7 mouse cellular contexts compared by ENCODE assay signal in the genomic region with DNA sequence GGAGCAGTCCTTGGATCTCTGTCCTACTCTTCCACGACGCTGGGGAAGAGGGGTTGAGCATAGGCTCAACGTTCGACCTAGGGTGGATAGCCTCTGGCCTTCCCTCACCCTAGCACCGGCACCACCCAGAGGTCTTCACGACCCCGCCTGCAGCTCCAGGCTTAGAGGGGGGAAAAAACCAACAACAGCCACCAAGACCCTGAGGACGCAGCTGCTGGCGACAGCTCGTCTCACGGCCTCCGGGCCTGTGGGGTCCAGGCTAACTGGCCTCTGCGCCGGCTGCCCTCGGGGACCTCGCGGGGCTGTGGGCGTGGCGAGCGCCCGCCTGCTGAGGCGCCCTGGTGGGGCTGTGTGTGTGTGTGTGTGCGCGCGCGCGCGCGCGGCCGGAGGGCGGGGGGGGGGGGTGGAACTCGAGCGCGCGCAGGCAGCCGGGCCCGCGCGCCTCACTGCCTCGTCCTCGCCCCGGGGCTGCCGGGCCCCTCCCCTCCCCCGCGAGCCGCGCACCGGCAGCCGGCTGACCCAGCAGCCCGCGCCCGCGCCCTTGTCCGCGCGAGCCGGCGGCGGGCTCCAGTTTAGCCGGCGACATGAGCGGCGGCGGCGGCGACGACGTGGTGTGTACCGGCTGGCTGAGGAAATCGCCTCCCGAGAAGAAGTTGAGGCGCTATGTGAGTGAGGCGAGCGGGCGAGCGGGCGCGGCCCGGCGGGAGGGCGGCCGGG. TPM values are rescaled to one million over a fixed set of nuclear protein-coding genes. Genes with fewer than 3 reads are reported as not detected.
A peak's percentile ranks its signal among the peaks of the same experiment; 100 is the strongest.
DNase-seq lines count a peak whose midpoint lies in the region.

A gene (plus strand): TSS at position 345 of the 717 bp plus-strand sequence.

- intact Hi-C loops in left cerebral cortex, postnatal 25 days (cut with DNase I) = no loop called here

- peak; percentile 74 to 80 for DNase-seq in adrenal gland, adult 18-20 months (ENCODE audit: low spot score in 2 of 2)
- DNase-seq in embryo, embryonic 10 days (ENCODE audit: low spot score) = peak; percentile 72
- peak; percentile 73 for DNase-seq in gastrocnemius, postnatal 10 days
- DNase-seq in induced T-regulatory cell, adult 2 months (ENCODE audit: low read depth) = peak; percentile 60
- DNase-seq in left cerebral cortex, postnatal 25 days (ENCODE audit: low spot score in 2 of 2) = peak; percentile 47 to 74
- DNase-seq in mesoderm, embryonic 11.5 days (ENCODE audit: low read depth, low spot score) = peak; percentile 85
- DNase-seq in right cerebral cortex, postnatal 36 days (ENCODE audit: low spot score in 2 of 2) = peak; percentile 22 to 23

RNA-seq across cellular contexts. Expression of the gene that starts here (rescaled TPM):
- total RNA-seq in adrenal gland, adult 18-20 months (2021) = 10 to 100 TPM; 17.5 to 18.1 TPM
- total RNA-seq in gastrocnemius, postnatal 10 days (2021) = 10 to 100 TPM; 13.1 to 13.7 TPM
- 10 to 100 TPM; 12.4 to 14.0 TPM for total RNA-seq in left cerebral cortex, postnatal 25 days (2021)

Comparison
In these comparisons a context has a peak if more than half of its experiments do, and no peak if none do; other contexts are left out.
1. Peak in every context shown above with its lines: DNase-seq.
2. DNase-seq: peak in every context shown above with its lines; median percentile 85 in mesoderm, embryonic 11.5 days; 77 in adrenal gland, adult 18-20 months; 73 in gastrocnemius, postnatal 10 days; 72 in embryo, embryonic 10 days; 60 in left cerebral cortex, postnatal 25 days; 60 in induced T-regulatory cell, adult 2 months; 22 in right cerebral cortex, postnatal 36 days.